Mouse (Mus musculus) cerebellum, adult 2 months (tissue): ENCODE data around the gene Gda.

Source experiments
- CTCF ChIP-seq: fragments of 200-500 bp; IDR thresholded peaks from 2 replicates; pipeline ENCODE4 v1.5.1; 2011; ENCODE audit warnings: low read depth, mild to moderate bottlenecking, control low read depth, low read length, moderate library complexity, borderline replicate concordance; ENCODE audit not compliant: insufficient read depth
- POLR2A ChIP-seq: fragments of 200-500 bp; IDR thresholded peaks from 2 replicates; pipeline ENCODE4 v1.6.1; 2011; ENCODE audit warnings: low read length, control low read depth, borderline replicate concordance; ENCODE audit not compliant: insufficient read depth

DNA sequence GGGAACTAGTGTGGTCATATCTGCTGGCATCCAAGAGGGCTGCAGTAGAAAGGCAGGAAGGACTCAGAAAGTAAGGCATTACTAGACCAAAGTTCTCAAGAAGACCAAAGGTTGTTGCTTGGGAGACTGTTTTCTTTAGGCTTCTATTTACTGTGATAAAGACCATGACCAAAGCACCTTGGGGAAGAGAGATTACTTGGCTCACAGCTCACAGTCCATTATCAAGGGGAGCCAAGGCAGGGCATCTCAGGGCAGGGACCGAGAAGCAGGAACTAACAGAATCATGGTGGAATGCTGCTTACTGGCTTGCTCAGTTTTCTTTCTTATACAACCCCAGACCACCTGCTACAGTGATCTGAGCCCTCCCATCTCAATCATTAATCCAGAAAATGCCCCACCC is 65.9 kb downstream of the Gda start:
- TF ChIP-seq CTCF (no peak), POLR2A (no peak)
